Mouse (Mus musculus) kidney, postnatal 14 days (tissue): ENCODE data around the gene Gm20388.
A peak's percentile ranks its signal among the peaks of the same experiment; 100 is the strongest.

Experiments used
- DNase-seq: peaks from one replicate; pipeline ENCODE4 v3.0.0; 2022; ENCODE audit warnings: mixed read lengths

Gm20388 gene

DNA sequence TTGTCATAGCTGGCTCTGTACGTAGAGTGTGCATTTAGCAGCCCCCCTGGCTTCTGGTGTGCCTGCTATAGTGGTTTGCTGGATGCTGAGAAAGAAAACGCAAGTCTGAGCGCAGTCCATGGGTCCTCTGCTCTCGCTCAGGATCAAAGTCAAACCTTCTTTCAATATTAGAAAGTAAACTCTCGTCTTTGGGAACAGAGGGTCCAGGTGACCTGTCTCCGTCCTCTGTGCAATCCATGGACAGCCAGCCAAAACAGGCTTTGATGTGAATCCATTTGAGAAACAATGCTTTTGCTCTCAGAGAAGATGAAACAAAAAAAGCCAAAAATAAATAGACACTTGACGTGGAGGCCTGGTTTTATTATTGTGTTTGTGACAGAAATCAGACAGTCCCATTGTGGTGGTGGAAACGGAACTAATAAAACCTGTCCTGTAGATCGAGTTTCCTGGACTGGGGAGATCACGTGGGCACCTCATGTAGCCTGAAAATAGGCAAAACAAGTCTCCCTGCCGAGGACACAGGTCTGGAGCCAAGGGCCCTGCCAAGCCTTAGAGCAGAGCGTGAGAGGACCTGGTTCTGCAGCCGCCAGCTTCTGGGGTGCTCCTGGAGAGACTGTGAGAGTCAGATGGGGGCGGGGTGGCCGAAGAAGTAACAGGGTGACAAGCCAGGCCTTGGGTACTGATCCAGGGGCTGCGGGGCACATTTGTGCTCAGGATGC is 3902.7 kb downstream of the Gm20388 start:
- peak; percentile 61 for DNase-seq

DNA sequence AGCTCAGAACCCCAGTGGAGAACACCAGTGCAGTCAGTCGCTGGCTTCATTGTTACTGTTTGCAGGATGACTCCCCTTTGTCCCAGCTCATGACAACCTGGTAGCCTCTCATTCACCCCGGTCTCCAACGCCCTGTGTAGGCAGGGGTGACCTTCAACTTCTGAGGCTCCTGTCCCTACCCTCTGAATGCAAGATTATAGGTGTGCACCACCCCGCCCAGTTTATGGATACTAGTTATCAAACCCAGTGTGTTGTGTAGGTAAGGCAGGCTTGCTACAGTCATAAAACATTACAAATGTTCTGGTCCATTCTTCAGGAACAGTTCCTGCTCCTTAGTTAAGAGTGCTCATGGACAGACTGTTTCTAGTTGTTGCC is 3903.2 kb downstream of the Gm20388 start:
- no peak for DNase-seq

DNA sequence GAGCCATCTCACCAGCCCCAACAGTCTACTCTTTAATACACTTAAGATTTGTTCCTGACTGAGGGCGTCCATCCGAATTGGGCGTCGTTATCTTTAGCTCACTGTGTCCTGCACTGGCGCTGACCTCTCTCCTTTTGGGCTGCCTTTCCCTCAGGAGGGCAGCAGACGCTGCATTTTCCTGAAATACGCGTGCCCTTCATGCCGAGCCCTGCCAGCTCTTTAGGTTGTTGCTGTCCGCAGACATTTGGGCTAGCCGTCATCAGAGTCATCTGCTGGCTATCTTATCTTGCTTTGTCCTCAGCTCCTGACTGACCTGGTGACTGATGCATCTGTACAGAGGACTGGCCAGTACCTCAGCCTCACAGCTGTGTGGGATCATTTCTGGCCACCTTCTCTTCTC is 3904.7 kb downstream of the Gm20388 start:
- no peak for DNase-seq

DNA sequence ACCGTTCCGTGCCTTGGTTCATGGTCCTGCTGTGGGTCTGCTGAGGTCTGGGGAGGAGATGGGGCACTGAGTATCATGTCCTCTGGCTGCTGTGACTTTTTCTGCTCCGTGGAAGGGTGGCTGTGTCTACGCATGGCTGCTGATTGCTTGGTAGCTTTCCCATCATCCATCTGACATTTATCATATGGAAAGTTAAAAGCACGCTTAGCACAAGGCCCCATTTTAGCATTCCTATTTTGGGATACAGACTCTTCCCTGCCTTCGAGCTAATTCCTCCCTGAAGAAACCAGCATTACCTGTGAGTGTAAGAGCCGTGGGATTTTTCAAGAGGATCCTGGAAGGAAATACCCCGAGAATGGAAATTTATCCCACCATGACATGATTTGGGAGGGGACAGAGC is 3906.3 kb downstream of the Gm20388 start:
- no peak for DNase-seq

DNA sequence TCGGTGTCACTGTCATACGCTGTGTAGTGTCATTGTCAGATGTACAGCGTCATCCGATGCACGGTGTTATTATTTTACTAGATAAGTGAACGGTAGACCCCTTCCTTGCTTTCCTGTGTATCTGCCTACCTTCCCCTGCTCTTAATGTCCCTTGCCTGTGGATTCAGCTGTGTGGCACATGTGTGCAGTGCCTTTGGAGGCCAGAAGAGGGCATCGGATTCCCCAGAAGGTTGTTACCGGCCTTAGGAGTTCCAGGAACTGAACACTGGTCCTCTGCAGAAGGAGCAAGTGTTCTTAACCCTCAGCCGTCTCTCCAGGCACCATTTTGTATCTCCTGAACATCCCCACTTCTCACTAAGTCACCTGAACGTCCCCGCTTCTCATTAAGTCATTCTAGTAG is 3907.1 kb downstream of the Gm20388 start:
- no peak for DNase-seq

DNA sequence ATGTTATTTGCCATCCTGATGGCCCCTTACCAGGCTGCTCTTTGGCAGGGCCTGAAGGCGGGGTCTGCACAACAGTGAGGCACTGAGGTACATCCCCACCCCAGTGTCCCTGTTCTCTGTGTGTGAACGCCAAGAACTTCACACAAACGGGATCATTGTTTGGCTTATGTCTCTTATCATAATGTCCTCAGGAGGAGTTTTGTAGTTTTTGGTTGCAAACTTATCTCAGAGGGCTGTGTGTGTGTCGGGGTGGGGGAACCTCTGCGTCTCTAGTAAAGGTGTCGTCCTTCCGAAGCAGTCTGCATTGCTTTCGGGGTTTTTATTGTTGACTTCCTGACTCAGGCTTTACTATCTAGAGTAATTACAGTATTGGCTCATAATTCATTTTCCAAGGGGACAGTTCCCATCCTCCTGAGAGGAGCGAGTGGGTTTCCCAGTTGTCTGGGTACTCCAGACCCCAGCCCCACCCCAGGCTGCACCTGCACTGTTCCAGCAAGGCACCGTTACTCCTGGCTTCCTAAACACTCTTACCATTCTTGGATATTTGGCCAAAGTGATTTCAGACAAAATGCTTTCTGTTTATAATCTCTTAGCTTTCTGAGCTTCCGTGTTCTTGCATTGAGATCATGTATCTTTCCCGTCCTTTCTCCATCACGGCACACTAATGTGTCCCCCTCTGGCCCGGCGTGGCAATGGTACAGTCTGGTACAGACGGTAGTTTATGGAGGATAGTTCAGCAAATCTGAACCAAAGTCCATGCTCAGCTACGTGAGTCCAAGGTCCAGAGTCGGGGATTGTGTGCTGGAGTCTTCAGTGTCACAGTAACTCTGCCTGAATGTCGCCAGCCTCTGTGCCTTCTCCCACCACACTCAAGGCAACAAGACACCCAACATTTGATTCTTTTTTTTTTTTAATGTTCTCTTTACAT is 3909.3 kb downstream of the Gm20388 start:
- DNase-seq: peak; percentile 53

DNA sequence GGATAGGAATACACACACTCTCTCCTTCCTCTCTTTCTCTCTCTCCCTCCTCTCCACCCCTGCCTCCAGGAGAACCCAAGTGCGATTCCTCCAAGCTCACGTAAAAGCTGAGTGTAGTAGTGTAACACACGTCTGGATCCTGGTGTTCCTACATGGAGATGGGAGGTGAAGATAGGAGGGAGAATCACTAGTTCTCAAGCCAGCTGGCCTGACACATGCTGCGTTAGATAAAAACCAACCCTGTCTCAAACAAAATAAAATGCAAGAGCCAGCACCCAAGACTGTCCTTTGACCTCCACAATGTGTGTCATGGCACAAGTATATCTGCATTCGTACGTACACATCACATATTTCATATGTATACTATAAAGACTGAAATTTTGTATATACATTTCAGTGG is 3910.1 kb downstream of the Gm20388 start:
- no peak for DNase-seq

DNA sequence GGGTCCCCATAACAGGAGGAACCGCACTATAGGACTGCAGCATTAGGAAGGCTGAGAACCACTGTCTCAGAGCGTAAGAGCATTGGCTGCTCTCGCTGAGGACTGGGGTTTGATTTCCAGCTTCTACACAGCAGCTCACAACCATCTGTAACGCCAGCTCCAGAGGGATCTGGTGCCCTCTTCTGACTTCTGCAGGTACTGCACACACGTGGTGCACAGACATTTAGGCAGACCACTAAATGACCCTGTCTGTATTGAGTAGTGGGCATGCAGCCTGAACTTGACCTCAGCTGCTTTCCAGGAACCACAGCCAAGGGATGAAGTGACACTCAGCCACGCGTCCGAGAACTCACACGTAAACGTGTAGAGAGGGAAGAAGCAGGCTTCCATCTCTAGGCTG is 3912.5 kb downstream of the Gm20388 start:
- DNase-seq: no peak

DNA sequence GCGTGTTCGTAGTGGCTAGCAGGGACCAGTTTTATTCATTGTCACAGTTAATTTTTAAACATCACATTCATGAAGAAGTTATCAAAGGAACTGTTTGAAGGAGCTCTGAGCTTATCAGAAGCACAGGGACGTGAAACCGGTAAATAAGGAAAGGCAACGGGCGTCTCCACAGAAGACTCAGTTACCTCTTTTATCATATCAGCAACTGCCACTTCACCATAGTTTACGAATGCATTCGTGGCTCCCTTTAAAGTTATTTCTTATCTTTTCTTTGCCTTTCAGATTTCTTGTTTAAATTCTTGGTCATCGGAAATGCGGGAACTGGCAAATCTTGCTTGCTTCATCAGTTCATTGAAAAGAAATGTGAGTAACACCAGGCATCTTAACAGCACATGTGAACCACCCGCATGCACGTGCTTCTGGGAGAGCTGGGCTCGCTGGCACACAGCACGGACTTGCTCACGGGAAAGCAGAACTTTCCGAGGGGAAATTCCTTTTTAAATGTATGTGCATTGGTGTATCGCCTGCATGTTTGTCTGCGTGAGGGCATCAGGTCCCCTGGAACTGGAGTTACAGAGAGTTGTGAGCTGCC is 3913.0 kb downstream of the Gm20388 start:
- no peak for DNase-seq

DNA sequence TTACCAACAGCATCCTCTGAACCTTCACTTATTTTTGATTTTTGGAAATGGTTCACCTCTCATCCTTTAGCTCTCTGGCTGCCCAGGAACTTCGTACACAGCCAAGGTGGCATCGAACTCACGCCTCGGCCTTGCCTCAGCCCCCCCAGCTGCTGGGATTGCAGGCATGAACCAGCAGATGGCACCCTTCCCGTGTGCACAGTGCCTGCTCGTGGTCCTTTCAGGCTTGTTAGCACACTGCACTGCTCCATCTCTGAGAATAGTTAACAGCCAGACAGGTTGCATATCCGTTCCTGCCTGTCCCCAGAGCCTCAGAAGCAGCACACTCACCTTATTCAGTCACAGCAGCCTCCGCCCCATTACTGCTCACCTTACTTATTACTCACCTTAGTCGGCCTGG is 3915.4 kb downstream of the Gm20388 start:
- DNase-seq: no peak

DNA sequence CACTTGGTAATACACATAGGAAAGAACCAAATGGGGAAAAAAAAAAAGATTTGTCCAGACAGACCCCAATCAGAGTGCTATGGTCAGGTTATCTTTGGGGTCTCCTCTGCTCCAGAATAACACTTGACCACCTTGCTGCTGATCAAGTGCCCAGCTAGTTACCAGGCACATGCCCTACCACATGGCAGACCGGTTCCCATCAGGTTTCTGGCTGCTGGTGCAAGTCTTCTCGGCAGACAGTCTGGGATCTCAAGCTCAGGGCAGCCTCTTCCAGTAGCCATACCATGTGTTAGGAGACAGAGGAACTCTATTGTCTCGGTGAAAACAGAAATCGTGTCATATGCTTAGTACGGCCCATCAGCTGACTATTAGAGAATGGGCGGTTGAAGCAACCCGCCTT is 3916.1 kb downstream of the Gm20388 start:
- DNase-seq: no peak

DNA sequence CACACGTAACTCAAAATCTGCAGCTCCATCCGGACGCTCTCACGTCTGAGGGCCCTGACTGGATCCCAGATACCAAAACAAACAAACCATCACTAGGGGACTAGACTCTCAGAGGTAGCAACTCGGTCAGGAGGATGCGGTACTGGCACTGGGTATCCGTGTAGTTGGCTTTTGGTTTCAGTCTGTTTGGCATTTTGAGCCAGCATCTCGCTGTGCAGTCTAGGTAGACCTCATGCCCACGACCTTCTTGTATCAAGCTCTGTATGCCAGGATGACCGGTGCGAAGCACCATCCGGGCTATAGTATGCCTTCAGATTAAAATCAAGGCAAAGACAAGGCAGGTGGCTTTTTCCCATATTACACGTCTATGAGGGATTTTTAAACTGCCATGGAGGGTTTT is 3916.9 kb downstream of the Gm20388 start:
- no peak for DNase-seq

DNA sequence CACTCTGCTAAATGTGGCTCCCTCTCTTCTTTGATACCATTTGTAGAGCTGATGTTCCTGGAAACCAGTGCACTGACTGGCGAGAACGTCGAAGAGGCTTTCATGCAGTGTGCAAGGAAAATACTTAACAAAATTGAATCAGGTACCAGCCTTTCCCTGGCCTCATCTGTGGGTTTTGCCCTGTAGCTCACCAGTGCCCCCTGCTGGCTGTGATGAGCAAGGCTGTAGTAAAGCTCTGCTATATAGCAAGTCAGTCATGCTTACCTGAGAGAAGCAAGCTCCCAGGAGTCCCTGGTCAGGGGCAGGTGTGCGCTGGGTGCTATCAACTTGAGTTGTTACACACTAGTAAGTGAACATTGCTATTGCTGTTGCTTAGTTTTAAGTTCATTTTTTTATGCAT is 3922.1 kb downstream of the Gm20388 start:
- DNase-seq: peak; percentile 61

DNA sequence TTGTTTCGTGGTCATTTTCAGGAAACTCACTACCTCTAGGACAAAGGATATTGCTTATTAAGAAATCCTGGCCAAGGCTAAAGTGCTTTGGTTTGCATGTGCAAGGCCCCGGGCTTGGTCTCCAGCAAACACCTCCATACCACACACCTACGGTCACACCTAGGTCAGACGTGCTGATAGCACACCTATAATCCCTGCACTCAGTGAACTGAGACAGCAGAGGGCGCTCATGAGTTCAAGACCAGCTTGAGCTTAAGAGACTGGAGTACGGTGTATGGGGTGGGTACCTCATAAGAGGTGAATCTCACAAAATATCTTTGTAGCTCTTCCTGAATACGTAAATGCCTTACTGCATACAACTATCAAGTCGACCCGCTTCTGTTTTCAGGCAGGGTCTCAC is 3924.8 kb downstream of the Gm20388 start:
- peak; percentile 49 for DNase-seq

DNA sequence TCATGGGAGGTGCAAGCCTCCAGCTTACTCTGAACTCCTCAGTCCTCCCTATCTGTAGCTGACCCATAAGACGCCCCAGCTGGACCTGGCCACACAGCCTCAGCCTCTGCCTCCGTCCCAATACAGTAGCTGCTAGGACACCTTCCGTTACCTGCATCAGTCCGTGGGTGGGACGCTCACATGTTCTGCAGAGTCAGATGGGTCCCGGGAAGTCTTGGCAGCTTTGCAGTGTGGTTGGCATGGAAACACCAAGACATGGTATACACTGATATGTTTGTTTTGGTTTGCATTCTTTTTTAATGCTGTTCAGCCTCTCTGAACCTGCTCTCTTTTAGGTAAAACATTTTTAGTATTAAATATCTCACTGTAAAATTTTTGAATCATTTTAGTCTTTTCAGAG is 3925.7 kb downstream of the Gm20388 start:
- DNase-seq: no peak

DNA sequence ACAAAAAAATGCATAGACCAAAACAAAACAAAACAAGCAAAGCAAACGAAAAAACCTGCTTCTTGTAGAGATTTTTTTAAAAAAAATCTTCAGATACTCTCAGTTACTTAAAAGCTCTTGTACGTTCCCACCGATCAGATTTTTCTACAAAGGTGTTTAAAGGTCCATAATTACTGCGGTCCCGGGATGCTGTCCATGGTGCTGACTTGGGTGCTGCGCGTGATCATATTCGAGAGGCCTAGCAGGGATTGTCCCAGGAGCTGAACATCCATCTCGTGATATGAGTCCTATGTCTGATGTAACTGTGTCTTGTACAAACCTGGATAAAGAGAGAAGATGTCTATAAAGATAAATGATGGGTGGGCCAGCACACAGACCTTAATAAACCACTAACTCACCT is 3927.9 kb downstream of the Gm20388 start:
- no peak for DNase-seq

DNA sequence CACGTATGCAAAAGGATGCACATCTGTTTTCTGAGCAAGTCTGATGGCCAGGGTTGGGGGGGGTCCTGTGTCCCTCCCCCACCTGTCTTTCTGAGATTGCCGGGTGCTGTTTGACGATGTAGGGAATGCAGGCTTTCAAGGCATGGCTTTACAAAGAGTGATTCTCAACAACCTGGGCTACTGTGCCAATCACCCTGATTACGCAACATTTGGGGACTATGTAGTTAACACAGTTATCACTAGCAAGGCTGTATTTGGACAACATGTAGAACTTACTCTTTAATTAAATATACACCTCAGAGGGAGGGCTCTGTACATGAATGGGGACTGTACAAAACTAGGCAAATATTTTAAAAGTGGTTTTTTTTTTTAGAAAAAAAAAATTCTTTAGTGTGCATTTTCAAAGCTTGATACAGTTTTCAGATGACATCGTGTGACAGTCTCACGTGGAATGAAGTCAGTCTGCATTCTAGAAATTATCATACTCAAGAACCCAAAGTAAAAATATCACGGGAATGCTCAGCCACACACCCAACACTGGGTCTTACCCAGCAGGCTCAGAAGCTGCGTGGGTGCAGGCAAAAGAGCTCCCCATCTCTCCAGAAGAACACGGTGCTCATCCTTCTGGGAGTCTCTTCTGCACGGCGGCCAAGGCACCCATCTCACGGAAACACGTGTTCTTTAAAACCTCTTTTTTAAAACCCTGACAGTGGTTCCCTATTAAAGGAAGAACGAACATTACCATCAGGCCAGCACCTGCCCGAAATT is 3930.1 kb downstream of the Gm20388 start:
- DNase-seq: no peak

DNA sequence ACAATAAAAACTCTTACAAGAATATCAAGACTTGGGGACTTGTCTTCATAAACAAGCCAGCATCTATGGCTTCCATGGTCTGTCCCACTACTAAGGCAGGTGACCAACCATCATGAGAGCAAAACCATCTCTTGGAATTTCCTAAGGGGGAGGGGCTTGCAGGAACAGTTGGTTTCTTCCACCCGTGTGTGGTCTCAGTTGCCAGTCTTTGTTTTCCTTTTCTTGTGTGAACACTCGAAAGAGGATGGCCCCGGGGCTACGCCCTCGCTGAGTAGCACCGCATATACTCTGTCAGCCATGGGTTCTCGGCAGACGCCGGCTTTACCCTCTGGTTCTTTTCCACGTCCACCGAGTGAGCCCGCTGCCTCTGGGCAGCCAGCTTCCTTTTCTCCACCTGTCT is 3931.4 kb downstream of the Gm20388 start:
- no peak for DNase-seq

DNA sequence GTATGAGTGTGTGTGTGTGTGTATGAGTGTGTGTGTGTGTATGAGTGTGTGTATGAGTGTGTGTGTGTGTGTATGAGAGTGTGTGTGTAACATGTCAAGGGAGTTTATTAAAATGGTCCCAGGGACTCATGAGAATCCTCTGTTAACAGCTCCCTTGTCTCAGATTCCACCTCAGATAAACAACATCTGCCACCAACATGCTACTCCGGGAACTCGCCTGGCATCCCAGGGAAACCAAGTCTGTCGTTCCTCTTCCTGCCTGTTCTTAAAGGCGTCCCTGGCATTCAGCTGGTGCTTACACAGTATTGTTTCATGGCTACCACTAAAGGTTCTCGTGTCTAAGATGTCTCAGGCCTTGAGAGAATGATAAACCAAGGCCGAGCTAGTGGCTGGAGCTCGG is 3933.7 kb downstream of the Gm20388 start:
- DNase-seq: no peak

DNA sequence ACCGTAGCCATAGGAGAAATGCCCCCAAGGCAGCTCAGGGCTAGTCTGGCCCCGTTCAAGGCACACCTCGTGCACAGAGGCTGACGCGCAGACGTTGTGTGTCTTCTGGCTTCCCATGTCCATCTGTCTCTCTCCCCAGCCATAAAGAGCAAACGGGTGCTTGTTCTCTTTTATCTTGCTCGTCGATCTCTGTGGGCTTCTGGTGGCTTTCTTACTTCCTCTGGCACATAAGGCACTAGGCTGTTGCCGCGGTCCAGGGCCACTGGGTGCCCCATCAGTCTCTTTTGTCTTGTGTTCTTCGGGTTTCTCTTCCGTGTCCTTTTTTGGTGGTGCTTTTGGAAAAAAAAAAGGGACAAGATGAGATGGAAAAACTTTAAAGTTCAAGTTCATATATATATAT is 3934.5 kb downstream of the Gm20388 start:
- DNase-seq: no peak

DNA sequence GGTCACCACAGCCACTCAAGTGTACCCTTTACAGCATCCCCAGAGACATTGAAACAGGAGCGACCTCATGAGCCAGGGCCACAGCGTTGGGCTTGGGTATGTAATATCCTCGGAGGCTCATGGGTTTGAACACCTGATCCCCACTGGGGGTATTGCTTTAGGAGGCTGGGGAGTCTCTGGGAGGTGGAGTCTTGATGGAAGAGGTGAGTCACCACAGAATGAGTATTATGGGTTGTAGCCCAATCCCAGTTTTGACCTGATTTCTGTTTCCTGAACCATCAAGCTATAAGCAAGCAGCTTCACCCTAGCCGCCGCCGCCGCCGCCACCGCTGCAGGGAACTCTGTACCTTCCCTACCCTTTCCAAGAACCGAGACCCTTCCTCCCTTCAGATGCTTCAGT is 3935.3 kb downstream of the Gm20388 start:
- no peak for DNase-seq

DNA sequence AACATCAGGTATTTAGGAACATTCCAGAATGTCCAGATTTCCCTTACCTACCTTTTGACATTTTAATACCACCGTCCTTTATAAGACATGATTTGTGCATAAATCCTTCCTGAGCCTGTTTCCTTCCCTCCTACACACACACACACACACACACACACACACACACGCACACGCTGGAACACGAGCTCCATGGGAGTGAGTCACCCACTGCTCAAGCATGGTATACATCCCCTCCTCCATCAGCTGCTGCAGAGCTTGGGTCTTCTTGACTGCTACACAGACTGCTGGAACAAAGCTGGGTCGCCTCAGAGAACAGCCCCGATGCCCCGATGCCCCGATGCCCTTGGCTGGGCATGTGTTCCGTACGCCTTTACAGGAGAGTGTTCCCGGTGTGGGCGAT is 3935.9 kb downstream of the Gm20388 start:
- DNase-seq: no peak

DNA sequence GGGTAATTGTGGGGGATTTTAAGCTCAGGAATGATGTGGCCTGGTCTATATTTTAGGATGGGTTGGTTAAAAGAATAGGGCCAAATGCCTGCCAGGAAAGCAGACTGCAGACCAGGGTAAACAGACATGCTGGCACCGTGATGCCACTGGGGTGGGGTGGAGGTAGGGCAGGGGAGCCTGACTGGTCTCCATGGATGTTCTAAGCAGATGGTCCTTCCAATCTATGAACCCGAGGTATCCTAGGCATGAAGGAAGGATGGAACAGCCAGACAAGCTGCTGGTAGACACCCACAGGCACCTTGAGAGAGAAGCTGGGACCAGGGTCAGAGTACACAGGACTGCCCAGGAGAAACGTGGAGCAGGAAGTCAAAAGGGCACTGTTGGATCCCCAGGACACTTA is 3936.9 kb downstream of the Gm20388 start:
- DNase-seq: no peak
